Mouse (Mus musculus): ENCODE measurements around the gene Slc41a1. TPM values are rescaled to one million over a fixed set of nuclear protein-coding genes. Genes with fewer than 3 reads are reported as not detected.

The Slc41a1 gene
- polyA plus RNA-seq (2012; rRNA removed): 112 and 130 TPM in 2 replicates

DNA sequence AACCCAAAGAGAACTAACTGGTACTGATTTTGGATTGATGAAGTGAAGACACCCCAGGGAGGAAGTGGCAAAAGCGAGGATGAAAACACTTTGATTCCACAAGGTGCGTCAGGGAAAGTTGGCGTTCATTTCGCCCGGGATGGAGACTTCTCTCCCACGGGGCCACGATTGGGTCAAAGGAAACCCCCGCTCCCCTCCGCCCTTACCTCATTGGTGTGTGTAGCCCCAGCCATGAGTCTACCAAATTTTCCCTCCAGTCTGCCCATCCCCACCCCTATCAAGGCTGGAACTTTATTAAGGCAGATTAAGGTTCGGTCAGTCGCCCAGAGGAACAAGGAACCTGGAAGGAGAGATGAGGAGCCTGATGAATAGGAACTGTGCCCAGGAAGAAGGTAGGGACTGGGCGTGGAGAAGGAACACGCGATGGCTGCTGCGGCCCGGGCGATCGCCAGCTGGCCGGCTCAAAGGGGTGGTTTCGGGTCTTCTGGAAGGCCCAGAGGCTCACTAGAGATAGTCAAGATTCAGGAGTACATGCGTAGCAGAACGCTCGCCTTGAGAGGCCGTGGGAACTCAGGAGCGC, at the start of gene Slc41a1:
Gene Slc41a1, plus strand, starts transcription at position 287 of the 580 bp plus-strand sequence.

DNA sequence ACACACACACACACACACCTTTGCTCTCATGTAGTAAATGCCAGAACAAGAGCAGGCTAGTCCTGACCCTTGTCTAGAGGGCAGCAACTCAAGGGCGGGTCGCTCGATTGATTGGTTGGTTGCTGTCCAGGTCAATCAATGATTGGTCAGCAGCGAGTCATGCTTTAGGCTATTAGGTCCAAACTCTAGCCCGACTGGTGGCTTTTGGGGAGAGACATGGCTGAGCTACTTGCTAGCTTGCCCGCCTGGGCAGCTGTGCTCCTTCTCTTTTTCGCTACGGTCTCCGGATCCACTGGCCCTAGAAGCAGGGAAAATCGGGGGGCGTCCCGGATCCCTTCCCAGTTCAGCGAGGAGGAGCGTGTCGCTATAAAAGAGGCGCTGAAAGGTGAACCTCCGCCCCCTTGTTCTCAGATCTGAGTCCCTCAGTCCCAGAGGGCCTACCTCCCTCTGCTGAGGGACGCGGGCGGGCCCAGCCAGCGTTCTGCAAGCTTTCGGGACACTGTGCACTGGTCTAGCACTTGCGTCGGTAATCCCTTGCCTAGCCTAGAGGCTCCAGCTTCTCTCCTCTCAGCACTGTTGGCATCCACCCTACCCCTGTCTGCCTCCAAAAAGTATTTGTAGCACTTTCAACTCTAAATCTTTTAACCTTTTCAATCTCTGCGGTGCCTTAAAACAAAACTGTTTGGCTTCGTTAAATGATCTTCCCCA, 29.9 kb upstream of the Slc41a1 start, which contains the start of gene Pm20d1:
Gene Pm20d1, plus strand, starts transcription at position 180 of the 708 bp plus-strand sequence.

DNA sequence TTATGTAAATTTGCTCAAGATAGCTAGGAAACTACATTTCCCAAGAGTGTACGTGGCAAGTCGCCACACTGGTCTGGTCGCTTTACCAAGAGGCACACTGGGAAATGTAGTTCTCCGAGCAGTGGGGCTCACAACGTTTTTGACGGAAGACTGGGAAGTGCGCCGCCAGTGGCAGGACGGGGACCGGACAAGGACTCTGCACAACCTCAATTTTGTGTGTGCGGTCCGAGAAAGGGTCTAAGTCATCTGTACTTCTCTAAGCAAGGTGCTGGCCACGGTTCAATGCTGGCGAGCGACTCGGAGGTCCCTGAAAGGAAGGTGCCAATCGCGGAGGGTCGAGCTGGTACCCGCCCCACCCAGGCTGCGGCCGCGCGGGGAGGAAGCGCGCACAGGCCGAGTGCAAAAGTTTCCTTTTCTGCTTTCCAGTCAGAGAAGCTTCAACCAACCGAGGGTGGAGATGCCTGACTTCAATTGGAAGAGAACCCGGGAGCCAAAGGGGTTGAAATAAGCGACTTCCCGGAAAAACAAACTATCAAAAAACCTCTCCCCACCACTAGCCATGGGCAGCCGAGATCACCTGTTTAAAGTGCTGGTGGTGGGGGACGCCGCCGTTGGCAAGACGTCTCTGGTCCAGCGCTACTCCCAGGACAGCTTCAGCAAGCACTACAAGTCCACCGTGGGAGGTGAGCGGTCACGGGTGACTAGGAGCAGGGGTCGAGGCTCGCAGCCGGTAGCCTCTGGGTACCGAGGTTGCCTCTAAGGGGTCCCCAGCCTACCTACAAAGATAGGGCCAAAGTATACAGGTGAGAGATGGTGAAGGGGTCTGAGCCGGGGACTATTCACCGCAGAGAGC, 40.0 kb downstream of the Slc41a1 start, which contains the start of gene Rab29:
Gene Rab29, plus strand, starts transcription at position 132 of the 853 bp plus-strand sequence.

Other genes starting within 250 kb of the Slc41a1 start
- not detected in 2 replicates for gene Avpr1b, start 228.3 kb upstream of the Slc41a1 start, polyA plus RNA-seq (2012; rRNA removed)
- 0.42 and 1.7 TPM in 2 replicates for gene Ctse, start 189.2 kb upstream of the Slc41a1 start, polyA plus RNA-seq (2012; rRNA removed)
- gene Rab7b, start 138.8 kb upstream of the Slc41a1 start, polyA plus RNA-seq (2012; rRNA removed): 7.5 and 8.2 TPM in 2 replicates
- 0.63 and 0.74 TPM in 2 replicates for gene Slc26a9, start 83.5 kb upstream of the Slc41a1 start, polyA plus RNA-seq (2012; rRNA removed)
- gene Pm20d1, start 30.1 kb upstream of the Slc41a1 start, polyA plus RNA-seq (2012; rRNA removed): 0.92 and 1.1 TPM in 2 replicates
- 20.3 and 34.5 TPM in 2 replicates for gene Rab29, start 39.7 kb downstream of the Slc41a1 start, polyA plus RNA-seq (2012; rRNA removed)
- gene Nucks1, start 83.0 kb downstream of the Slc41a1 start, polyA plus RNA-seq (2012; rRNA removed): 3.6 and 4.3 TPM in 2 replicates
- gene Slc45a3, start 135.5 kb downstream of the Slc41a1 start, polyA plus RNA-seq (2012; rRNA removed): 153 and 170 TPM in 2 replicates
- gene Elk4, start 180.1 kb downstream of the Slc41a1 start, polyA plus RNA-seq (2012; rRNA removed): 11.1 and 15.8 TPM in 2 replicates
- gene Mfsd4a, start 240.6 kb downstream of the Slc41a1 start, polyA plus RNA-seq (2012; rRNA removed): 14.8 and 19.9 TPM in 2 replicates